ENCODE assay signal across 18 mouse cellular contexts in the genomic region with DNA sequence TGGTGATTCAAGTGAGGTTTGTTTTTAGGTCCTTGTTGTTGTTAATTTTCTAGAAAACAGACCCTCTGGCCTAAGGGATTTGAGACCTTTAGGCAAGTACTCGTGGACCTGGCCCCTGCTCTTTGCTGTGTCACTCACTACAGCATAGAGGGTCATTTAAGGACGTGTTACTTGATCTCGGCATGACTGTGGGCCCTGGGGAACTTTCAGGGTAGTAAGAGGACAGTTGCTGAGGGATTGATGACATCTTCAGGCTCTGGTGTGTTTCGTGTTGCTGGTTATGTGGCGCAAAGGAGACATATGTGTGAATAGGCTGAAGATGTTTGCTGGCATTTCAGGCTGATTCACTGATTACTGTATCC. TPM values are rescaled to one million over a fixed set of nuclear protein-coding genes. Genes with fewer than 3 reads are reported as not detected.
DNase-seq lines count a peak whose midpoint lies in the region; ATAC-seq and TF ChIP-seq lines count a peak whose summit lies in the region.
"Had no signal": no experiment of that assay in that cellular context is flagged by ENCODE, and none has a peak within 500 bp of the region (broad histone marks: within the 10 kb centered on the region; RNA-seq: fewer than 3 reads in every experiment).

No protein-coding gene starts in this region.

- no peak for ATAC-seq in kidney, postnatal 0 days (replicated peaks; ENCODE audit: low FRiP score, low read depth)
- peak; percentile 50; the same call in 1 of the 2 replicates for ATAC-seq in erythroblast, adult 5-6 weeks (replicated peaks; ENCODE audit: low FRiP score, poor library complexity, severe bottlenecking)
- ATAC-seq in hindbrain, embryonic 13.5 days (ENCODE audit: low FRiP score): no peak
- ATAC-seq: forebrain, postnatal 0 days had no signal

- H3K4me2 ChIP-seq in kidney, postnatal 0 days (ENCODE audit: low read length): no peak overlapping the region
- no peak overlapping the region for H3K4me2 ChIP-seq in hindbrain, embryonic 13.5 days
- H3K4me2 ChIP-seq: hindbrain, embryonic 15.5 days; limb, embryonic 15.5 days; midbrain, embryonic 11.5 days; neural tube, embryonic 15.5 days had no signal

- peak; percentile 11 for DNase-seq in embryo, embryonic 10.5 days (ENCODE audit: low spot score)
- no peak for DNase-seq in embryo, embryonic 10 days (ENCODE audit: low spot score)
- DNase-seq in kidney, postnatal 0 days (ENCODE audit: low spot score): no peak
- no peak for DNase-seq in kidney, postnatal 36 days
- DNase-seq in lung, postnatal 10 days: peak; percentile 35
- DNase-seq in adrenal gland, postnatal 4 days (ENCODE audit: low spot score in 2 of 2): no peak
- DNase-seq: adrenal gland, adult 8-10 months; cerebellum, adult 2 months; forebrain, postnatal 0 days; kidney, adult 11 months; right cerebral cortex, postnatal 4 days; thymus, postnatal 25 days had no signal

- no peaks in the 10 kb centered on the region for H3K9me3 ChIP-seq in kidney, postnatal 0 days (replicated peaks; ENCODE audit: low read length)
- H3K9me3 ChIP-seq in hindbrain, embryonic 13.5 days: no peaks in the 10 kb centered on the region
- H3K9me3 ChIP-seq: hindbrain, embryonic 15.5 days; limb, embryonic 15.5 days; neural tube, embryonic 15.5 days had no signal

- H3K4me1 ChIP-seq in kidney, postnatal 0 days (replicated peaks; ENCODE audit: insufficient read depth, low read length): peaks cover 7% of the 10 kb centered on the region; the same call in 1 of the 2 replicates
- H3K4me1 ChIP-seq in hindbrain, embryonic 13.5 days (replicated peaks): peaks cover 41% of the 10 kb centered on the region

- no peak overlapping the region for H3K4me3 ChIP-seq in kidney, postnatal 0 days (replicated peaks; ENCODE audit: low read depth, low read length)
- H3K4me3 ChIP-seq in hindbrain, embryonic 13.5 days: no peak overlapping the region
- H3K4me3 ChIP-seq: hindbrain, embryonic 15.5 days; limb, embryonic 15.5 days; neural tube, embryonic 15.5 days had no signal

- TF ChIP-seq CTCF in kidney, postnatal 0 days (IDR thresholded peaks at IDR 0.05; ENCODE audit: low read depth): no peak

- no peaks in the 10 kb centered on the region for H3K36me3 ChIP-seq in kidney, postnatal 0 days (ENCODE audit: insufficient read depth, low read length)
- H3K36me3 ChIP-seq in hindbrain, embryonic 13.5 days: peaks cover 10% of the 10 kb centered on the region
- H3K36me3 ChIP-seq: limb, embryonic 15.5 days had no signal

- H3K9ac ChIP-seq in kidney, postnatal 0 days (ENCODE audit: low read depth, low read length): no peak overlapping the region
- H3K9ac ChIP-seq in hindbrain, embryonic 13.5 days: no peak overlapping the region
- H3K9ac ChIP-seq: forebrain, postnatal 0 days; hindbrain, embryonic 15.5 days; limb, embryonic 15.5 days; neural tube, embryonic 15.5 days had no signal

- H3K27me3 ChIP-seq in kidney, postnatal 0 days (ENCODE audit: insufficient read depth, low read length): no peaks in the 10 kb centered on the region
- H3K27me3 ChIP-seq in hindbrain, embryonic 13.5 days: no peaks in the 10 kb centered on the region
- H3K27me3 ChIP-seq: hindbrain, embryonic 15.5 days; limb, embryonic 15.5 days; neural tube, embryonic 15.5 days had no signal

- WGBS in kidney, postnatal 0 days: 31% methylated on average over 5 of the region's 5 CpGs
- WGBS in hindbrain, embryonic 13.5 days: 69% methylated on average over 5 of the region's 5 CpGs

- H3K27ac ChIP-seq in kidney, postnatal 0 days: 0 out of 2 replicates have a peak overlapping the region, but pooled peaks have one; percentile 10
- no peak overlapping the region; the same call in 1 of the 2 replicates for H3K27ac ChIP-seq in hindbrain, embryonic 13.5 days
- H3K27ac ChIP-seq: hindbrain, embryonic 15.5 days; limb, embryonic 15.5 days; neural tube, embryonic 15.5 days had no signal

RNA-seq across cellular contexts. Expression of a gene that starts 56.4 kb away (rescaled TPM):
- 52.6 and 53.7 TPM in 2 replicates for polyA plus RNA-seq in kidney, postnatal 0 days (2015; fragmentation: Nextera tagmentation; extraction: Ambion mirVana)
- total RNA-seq in erythroblast, adult 5-6 weeks (2015; ENCODE audit: low replicate concordance): 21.1 and 27.8 TPM in 2 replicates
- total RNA-seq in erythroblast, adult 5-6 weeks (2017; ENCODE audit: low replicate concordance): 17.6 and 24.6 TPM in 2 replicates
- total RNA-seq in adrenal gland, postnatal 4 days (2021): 10 to 100 TPM; 11.0 to 19.9 TPM
- polyA plus RNA-seq in hindbrain, embryonic 13.5 days (2015; fragmentation: Nextera tagmentation; extraction: Ambion mirVana): 62.6 and 62.8 TPM in 2 replicates

Comparison
In these comparisons a context has a peak if more than half of its experiments do, and no peak if none do; other contexts are left out.
1. DNase-seq: peak in embryo, embryonic 10.5 days (single experiment) and lung, postnatal 10 days (single experiment); none in embryo, embryonic 10 days (single experiment), kidney, postnatal 0 days (single experiment), kidney, postnatal 36 days (0 of 2) and adrenal gland, postnatal 4 days (0 of 2).